Mouse (Mus musculus): ENCODE results near the gene Dnal4.

DNA sequence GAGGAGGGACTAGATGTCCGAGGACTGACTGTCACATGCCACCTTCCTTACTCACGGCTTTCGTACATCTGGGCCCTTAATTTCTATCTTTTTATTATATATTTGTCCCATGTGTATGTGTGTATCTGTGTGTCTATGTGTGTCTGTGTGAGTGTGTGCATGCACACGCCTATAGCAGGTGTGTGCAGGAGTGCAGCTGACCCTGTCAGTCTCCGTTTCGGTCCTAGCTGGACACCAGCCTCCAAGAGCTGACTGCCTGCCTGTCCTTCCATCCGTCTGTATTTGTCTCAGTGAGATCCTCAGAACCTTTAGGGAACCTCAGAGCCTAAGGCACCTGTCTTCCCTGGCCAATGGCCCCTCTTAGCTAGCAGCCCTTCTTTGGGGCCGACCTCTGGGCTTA lies 57.4 kb downstream of the Dnal4 start:
- TF ChIP-seq CTCF (IDR thresholded peaks at IDR 0.05; ENCODE audit: control insufficient read depth, insufficient read depth, insufficient read length) = no peak
- no peak for TF ChIP-seq MAX (IDR thresholded peaks at IDR 0.05)
- TF ChIP-seq USF1 (IDR thresholded peaks at IDR 0.05; ENCODE audit: low read depth) = no peak
- TF ChIP-seq MYOG (IDR thresholded peaks at IDR 0.05; ENCODE audit: control insufficient read depth, extremely low read depth, insufficient read length) = no peak
- no peak for TF ChIP-seq CEBPB (IDR thresholded peaks at IDR 0.05; ENCODE audit: low read depth)
- TF ChIP-seq MYOD1 (IDR thresholded peaks at IDR 0.05; ENCODE audit: control insufficient read depth, insufficient read length, low read depth) = no peak
- TF ChIP-seq FOSL1 (IDR thresholded peaks at IDR 0.05; ENCODE audit: insufficient read depth, low read length, poor library complexity, severe bottlenecking) = no peak

All from C2C12 (cell line).